Mouse (Mus musculus) stomach, embryonic 16.5 days (tissue): ENCODE measurements at regions not wholly inside any gene's neighbourhood (a gene's known extent, or its start where the extent isn't known, plus 50 kb on each side); places are given as distances from the start of the nearest gene placed in this dataset.

ENCODE experiments used
- ATAC-seq: fragments of 200-750 bp; cut with Nextera tagmentation; 2 replicates; pipeline ENCODE4 v1.8.0; 2017; ENCODE audit warnings: moderate number of reproducible peaks, moderate TSS enrichment; ENCODE audit not compliant: insufficient read depth, low FRiP score
- H3K27ac ChIP-seq: fragments of 300-500 bp; sonication (generic); 2 replicates; pipeline ENCODE4 v1.5.1; 2014; ENCODE audit warnings: low read length
- H3K27me3 ChIP-seq: fragments of 300-500 bp; sonication (generic); 2 replicates; pipeline ENCODE4 v1.6.1; 2014; ENCODE audit warnings: low read length, control low read depth, mixed read lengths; ENCODE audit not compliant: control insufficient read depth, insufficient read depth
- H3K36me3 ChIP-seq: fragments of 300-500 bp; sonication (generic); 2 replicates; pipeline ENCODE4 v1.6.1; 2014; ENCODE audit warnings: low read length; ENCODE audit not compliant: control insufficient read depth, insufficient read depth
- H3K4me1 ChIP-seq: fragments of 300-500 bp; sonication (generic); 2 replicates; pipeline ENCODE4 v1.6.1; 2014; ENCODE audit warnings: low read length, control low read depth, mixed read lengths; ENCODE audit not compliant: control insufficient read depth, insufficient read depth
- H3K4me2 ChIP-seq: fragments of 300-500 bp; sonication (generic); 2 replicates; pipeline ENCODE4 v1.6.1; 2014; ENCODE audit warnings: low read depth, low read length, mixed read lengths
- H3K4me3 ChIP-seq: fragments of 300-500 bp; sonication (generic); replicated peaks from 2 replicates; pipeline ENCODE4 v1.5.1; 2014; ENCODE audit warnings: mild to moderate bottlenecking, low read length
- H3K9ac ChIP-seq: fragments of 300-500 bp; sonication (generic); 2 replicates; pipeline ENCODE4 v1.6.1; 2014; ENCODE audit warnings: low read length
- H3K9me3 ChIP-seq: fragments of 300-500 bp; sonication (generic); replicated peaks from 2 replicates; pipeline ENCODE4 v1.6.1; 2016; ENCODE audit warnings: low read length, control low read depth; ENCODE audit not compliant: control insufficient read depth
- WGBS: fragments of 180-500 bp; shearing (Covaris S2); extraction: QIAGEN DNeasy Blood & Tissue Kit; methylation state at CpG from one replicate; pipeline ENCODE4 v1.1.7; 2014; 5-methylcytosine and 5-hydroxymethylcytosine counted together

DNA sequence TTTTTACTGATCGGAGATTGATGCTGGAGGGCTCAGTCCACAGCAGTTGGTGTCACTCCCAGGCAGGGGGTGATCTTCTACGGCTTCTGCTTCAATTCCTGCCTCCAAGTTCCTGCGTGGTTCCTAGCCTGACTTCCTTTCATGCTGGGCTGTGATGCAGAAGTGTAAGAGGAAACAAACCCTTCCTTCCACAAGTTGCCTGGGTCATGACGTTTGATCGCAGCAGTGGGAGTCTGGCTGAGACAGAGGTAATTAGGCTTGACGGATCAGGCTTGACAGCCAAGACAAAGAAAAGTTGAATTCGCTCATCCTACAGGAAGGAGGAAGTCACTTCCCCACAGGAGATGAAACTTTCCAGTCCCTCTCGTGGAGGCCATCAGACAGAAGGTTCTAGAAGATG, 77.2 kb upstream of the Ralgps2 start:
- Histone ChIP-seq H3K36me3 (no peaks in the 10 kb centered on the region), H3K4me3 (no peak overlapping the region)
- ATAC-seq = no peak

DNA sequence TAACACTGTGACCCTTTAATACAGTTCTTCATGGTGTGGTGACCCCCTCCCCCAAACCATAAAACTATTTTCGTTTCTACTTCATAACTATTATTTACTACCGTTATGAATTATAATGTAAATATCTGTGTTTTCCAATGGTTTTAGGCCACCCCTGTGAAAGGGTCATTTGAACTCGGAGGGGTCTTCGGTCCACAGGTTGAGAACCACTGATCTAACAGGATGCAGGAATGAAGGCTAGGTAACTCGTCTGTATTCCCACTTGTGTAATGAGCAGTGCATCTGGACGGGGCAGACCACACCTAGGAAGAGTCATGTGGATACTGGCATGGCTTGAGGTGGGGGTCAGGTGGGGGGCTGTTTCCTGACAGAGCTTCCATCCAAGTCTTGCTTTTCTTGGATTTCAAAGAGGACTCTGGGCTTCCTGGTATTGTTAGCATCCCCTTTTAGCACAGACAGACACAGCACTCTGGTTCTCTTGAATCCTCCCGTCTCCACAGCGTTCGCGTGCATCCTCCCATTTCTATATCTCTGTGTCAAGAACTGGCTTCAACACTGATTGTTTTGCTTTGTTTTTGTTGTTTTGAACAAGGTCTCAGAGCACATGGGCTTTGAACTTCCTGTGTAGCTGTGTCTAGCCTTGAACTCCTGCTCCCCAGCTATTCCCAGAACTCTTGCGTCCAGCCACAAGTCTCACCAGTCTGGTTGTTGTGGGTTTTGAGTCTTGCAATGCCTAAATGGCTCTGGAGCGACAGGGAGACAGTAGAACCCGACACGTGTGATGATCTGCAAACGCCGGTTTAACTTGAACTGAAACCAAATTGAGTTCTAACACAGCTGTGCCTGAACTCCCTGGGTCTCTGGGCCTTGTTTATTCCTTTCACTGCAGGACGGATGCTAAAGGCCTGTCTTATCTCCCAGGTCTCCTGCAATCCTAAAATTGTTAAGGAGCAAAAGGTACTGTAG, 75.4 kb upstream of the Ralgps2 start:
- H3K4me3 ChIP-seq = no peak overlapping the region
- 71% methylated on average over 17 of the region's 17 CpGs for WGBS
- no peaks in the 10 kb centered on the region for H3K4me1 ChIP-seq
- no peak overlapping the region for H3K4me2 ChIP-seq
- no peaks in the 10 kb centered on the region for H3K9me3 ChIP-seq
- no peak overlapping the region for H3K27ac ChIP-seq
- H3K27me3 ChIP-seq = no peaks in the 10 kb centered on the region
- ATAC-seq = no peak
- no peaks in the 10 kb centered on the region for H3K36me3 ChIP-seq
- H3K9ac ChIP-seq = no peak overlapping the region

More for the DNA sequence above, 77.2 kb upstream of the Ralgps2 start:
- Histone ChIP-seq H3K4me1 (no peaks in the 10 kb centered on the region), H3K9ac (no peak overlapping the region), H3K4me2 (no peak overlapping the region), H3K27ac (no peak overlapping the region), H3K9me3 (no peaks in the 10 kb centered on the region), H3K27me3 (no peaks in the 10 kb centered on the region)
- WGBS = 52% methylated on average over 8 of the region's 8 CpGs

DNA sequence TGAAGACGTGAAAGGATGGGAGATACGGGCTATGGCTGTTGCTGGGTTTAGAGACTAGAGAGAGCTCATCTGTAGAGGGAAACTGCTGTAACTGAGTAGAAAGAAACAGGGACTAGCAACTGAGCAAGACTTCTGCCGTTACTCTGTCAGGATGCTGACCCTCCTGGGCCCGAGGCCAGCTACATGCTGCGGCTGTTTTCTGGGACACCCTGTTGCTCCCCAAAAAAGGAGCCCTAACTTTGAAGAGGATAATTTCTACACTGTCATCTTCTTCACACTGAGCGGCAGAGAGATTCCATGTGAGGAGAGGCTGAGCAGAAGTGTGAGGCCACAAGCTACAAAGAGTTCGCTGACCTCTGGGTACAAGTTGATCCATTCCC, 74.2 kb upstream of the Ralgps2 start:
- Histone ChIP-seq H3K27me3 (no peaks in the 10 kb centered on the region), H3K27ac (no peak overlapping the region), H3K9ac (no peak overlapping the region), H3K4me3 (no peak overlapping the region), H3K36me3 (no peaks in the 10 kb centered on the region), H3K9me3 (no peaks in the 10 kb centered on the region), H3K4me1 (no peaks in the 10 kb centered on the region; the same call in 1 of the 2 replicates), H3K4me2 (no peak overlapping the region)
- WGBS = 69% methylated on average over 7 of the region's 7 CpGs
- no peak for ATAC-seq

DNA sequence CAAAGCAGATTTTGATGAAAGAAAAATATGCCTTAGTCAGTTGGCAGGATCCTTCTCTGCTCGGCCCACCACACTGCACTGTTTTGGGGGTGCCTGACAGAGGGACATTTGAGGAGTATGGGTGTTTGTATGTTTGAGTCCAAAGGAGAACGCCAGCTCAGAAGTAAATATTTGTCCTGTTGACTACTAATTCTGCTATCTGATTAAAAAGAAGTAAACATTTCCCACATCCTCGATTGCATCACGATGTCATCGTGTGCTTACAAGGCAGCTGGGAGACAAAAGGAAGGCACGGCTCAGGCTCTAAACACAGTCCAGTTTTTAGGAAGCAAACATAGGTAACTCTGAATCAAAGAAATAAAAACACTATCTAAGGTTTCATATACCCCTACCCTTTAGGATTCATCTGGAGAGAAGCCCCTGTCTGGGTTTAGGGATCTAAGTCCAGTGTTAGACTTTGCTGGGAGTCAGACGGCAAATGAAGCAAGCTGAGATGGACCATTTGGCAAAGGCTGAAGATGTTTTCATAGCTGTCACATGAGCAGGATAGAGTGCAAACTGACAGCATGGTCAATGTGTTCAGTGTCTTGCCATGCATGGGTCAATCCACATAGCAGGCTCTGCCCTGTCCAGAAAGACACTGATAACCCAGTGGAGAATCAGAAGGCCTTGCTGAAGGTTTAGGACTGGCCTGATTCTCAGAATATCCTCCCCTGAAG, 73.7 kb upstream of the Ralgps2 start:
- H3K36me3 ChIP-seq = no peaks in the 10 kb centered on the region
- no peaks in the 10 kb centered on the region for H3K9me3 ChIP-seq
- WGBS = 51% methylated on average over 7 of the region's 7 CpGs
- no peak overlapping the region for H3K4me2 ChIP-seq
- ATAC-seq = no peak
- H3K4me3 ChIP-seq = no peak overlapping the region
- H3K27me3 ChIP-seq = no peaks in the 10 kb centered on the region
- H3K4me1 ChIP-seq = no peaks in the 10 kb centered on the region; the same call in 1 of the 2 replicates
- no peak overlapping the region for H3K27ac ChIP-seq
- no peak overlapping the region for H3K9ac ChIP-seq

DNA sequence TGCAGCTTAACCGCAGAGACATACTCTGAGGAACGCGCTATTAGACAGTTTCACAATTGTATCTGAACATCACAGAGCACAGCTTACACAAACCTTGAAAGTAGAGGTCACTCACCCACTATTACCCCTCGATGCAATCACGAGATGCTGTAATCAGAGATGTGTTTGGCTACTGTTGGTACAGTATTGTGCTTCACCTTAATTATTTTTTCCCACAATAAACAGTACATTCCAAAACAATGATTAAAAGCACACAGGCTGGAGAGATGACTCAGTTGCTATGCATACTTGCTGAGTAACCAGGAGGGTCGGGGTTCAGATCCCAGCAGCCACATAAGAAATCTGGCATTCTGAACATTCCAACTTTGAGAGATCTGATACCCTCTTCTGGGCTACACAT, 71.8 kb upstream of the Ralgps2 start:
- Histone ChIP-seq H3K27me3 (no peaks in the 10 kb centered on the region), H3K27ac (no peak overlapping the region), H3K9ac (no peak overlapping the region), H3K4me3 (no peak overlapping the region), H3K4me2 (no peak overlapping the region), H3K9me3 (no peaks in the 10 kb centered on the region), H3K4me1 (no peaks in the 10 kb centered on the region; the same call in 1 of the 2 replicates), H3K36me3 (no peaks in the 10 kb centered on the region)
- 83% methylated on average over 6 of the region's 6 CpGs for WGBS
- ATAC-seq = no peak

DNA sequence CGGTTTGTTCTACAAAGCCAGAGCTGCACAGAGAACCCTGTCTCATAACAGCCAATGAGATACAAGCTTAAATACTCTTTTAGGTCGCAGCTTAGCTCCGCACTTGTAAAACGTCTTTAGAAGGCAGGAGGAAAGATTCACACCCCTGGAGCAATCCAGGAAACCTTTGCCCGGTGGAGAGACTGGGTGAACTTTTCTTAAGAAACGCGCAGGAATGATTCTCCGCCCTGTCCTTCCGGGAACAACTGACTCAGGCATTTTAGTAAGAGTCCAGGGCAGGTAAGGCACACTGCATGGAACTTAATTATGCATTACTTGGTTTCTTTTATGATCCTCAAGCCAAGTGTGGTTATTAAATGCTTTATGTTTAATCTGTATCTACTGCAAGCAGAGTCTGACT, 70.0 kb upstream of the Ralgps2 start:
- Histone ChIP-seq H3K9me3 (no peaks in the 10 kb centered on the region), H3K27ac (no peak overlapping the region; the same call in 1 of the 2 replicates), H3K4me2 (no peak overlapping the region), H3K9ac (no peak overlapping the region), H3K36me3 (no peaks in the 10 kb centered on the region), H3K4me1 (no peaks in the 10 kb centered on the region; the same call in 1 of the 2 replicates), H3K4me3 (no peak overlapping the region), H3K27me3 (no peaks in the 10 kb centered on the region)
- ATAC-seq = no peak
- 62% methylated on average over 9 of the region's 9 CpGs for WGBS

DNA sequence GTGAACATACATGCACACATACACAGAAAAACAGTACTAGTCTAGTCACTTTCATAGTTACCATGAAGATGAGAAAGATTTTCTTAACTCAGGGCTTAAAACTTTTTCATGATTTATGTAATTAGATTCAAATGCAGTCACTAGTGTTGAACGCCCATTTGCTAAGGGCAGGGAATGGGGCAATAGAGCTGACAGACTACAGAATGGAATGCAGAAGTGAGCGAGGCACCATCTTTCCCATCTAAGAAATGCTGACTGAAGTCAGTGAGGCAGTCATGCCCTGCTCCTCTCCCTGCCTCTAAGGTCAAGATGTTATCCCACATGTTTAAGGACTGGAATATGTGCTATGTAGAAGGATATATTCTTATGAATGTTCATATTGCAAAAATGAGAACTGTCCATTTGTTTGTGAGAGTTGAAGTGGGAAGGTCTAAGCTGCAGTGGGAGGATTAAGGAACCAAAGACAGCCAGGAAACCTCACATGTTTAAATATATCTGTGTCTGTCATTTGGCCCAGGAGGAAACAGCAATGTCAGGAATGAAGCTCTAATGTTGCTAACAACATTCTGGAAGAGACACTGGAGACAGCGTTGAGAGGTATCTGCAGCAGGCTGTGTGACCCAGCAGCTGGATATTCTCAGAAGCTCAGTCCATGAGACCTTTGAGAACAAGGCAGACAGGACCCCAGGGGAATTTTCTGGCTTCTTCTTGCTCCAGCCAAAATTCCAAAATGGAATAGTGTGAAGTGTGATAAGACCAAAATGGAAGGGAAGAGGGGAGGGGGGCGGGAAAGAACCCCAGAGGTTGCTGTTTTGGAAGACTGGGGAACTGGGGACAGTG, 68.7 kb upstream of the Ralgps2 start:
- Histone ChIP-seq H3K9me3 (no peaks in the 10 kb centered on the region), H3K9ac (no peak overlapping the region), H3K27me3 (no peaks in the 10 kb centered on the region), H3K4me1 (no peaks in the 10 kb centered on the region; the same call in 1 of the 2 replicates), H3K27ac (peak overlapping the region; percentile 17; the same call in 1 of the 2 replicates), H3K4me2 (no peak overlapping the region), H3K36me3 (no peaks in the 10 kb centered on the region), H3K4me3 (no peak overlapping the region)
- 61% methylated on average over 4 of the region's 4 CpGs for WGBS
- ATAC-seq = peak; percentile 75; the same call in 1 of the 2 replicates

DNA sequence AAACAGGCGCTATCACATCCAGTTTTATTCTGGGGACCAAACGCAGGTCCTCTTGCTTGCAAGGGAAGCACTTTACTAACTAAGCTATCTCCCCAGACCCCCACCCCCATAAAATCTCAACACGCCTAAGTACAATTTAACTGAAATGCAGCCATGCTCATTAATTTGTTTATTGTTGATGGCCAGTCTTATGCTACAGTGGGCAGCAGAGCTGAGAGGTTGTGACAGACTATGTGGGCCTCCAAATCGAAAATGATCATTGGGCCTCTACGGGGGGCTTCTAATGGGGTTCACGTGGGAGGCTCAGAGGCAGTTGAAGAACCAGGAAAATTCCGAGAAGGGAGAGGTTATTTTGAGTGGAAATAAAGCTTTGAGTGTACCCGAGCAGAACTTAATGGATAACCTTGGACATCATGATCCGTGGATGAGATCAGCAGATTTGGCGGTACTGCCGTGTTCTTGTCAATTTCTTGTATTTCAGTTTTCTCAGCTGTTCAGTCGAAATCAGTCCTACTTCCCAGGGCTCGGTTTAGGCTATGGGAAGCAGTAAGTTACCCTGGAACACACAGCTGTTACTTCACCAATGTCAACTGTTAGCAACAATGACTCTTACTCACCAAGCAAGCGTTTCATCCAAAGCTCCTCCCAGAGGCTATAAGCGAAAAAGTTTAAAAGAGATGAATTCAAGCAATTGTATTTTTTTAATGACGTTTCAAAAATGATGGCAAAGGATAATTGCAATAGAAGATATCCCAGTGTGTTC, 65.1 kb upstream of the Ralgps2 start:
- Histone ChIP-seq H3K4me3 (no peak overlapping the region), H3K9me3 (no peaks in the 10 kb centered on the region), H3K4me1 (peaks cover 3% of the 10 kb centered on the region; the same call in 1 of the 2 replicates), H3K4me2 (no peak overlapping the region), H3K27ac (no peak overlapping the region), H3K27me3 (no peaks in the 10 kb centered on the region), H3K36me3 (no peaks in the 10 kb centered on the region), H3K9ac (no peak overlapping the region)
- no peak for ATAC-seq
- 87% methylated on average over 16 of the region's 16 CpGs for WGBS
